Mouse (Mus musculus): ENCODE measurements around the gene Cbx1.

Gene Cbx1

GRCm38 (mm10) chr11:96815895-96816294, 27.0 kb downstream of the Cbx1 start:
- no peak for DNase-seq (ENCODE audit: low read depth, low spot score)

- DNase-seq (ENCODE audit: low read depth, low spot score), result no peak
Observed at GRCm38 (mm10) chr11:96816494-96816893, 27.6 kb downstream of the Cbx1 start.

GRCm38 (mm10) chr11:96816979-96817378, 28.1 kb downstream of the Cbx1 start:
- DNase-seq (ENCODE audit: low read depth, low spot score), result no peak

- no peak for DNase-seq (ENCODE audit: low read depth, low spot score)
Observed at GRCm38 (mm10) chr11:96818128-96818710, 29.3 kb downstream of the Cbx1 start.

GRCm38 (mm10) chr11:96821956-96822355, 33.0 kb downstream of the Cbx1 start:
- DNase-seq (ENCODE audit: low read depth, low spot score), result no peak

- DNase-seq (ENCODE audit: low read depth, low spot score), result no peak
Observed at GRCm38 (mm10) chr11:96822675-96823470, 33.9 kb downstream of the Cbx1 start.

- DNase-seq (ENCODE audit: low read depth, low spot score), result no peak
Observed at GRCm38 (mm10) chr11:96823471-96823837, 34.5 kb downstream of the Cbx1 start.

GRCm38 (mm10) chr11:96823880-96824782, 35.2 kb downstream of the Cbx1 start:
- peak; percentile 70 for DNase-seq (ENCODE audit: low read depth, low spot score)

GRCm38 (mm10) chr11:96824783-96825495, 36.0 kb downstream of the Cbx1 start:
- DNase-seq (ENCODE audit: low read depth, low spot score), result no peak

GRCm38 (mm10) chr11:96826481-96826880, 37.6 kb downstream of the Cbx1 start:
- DNase-seq (ENCODE audit: low read depth, low spot score), result no peak

DNA sequence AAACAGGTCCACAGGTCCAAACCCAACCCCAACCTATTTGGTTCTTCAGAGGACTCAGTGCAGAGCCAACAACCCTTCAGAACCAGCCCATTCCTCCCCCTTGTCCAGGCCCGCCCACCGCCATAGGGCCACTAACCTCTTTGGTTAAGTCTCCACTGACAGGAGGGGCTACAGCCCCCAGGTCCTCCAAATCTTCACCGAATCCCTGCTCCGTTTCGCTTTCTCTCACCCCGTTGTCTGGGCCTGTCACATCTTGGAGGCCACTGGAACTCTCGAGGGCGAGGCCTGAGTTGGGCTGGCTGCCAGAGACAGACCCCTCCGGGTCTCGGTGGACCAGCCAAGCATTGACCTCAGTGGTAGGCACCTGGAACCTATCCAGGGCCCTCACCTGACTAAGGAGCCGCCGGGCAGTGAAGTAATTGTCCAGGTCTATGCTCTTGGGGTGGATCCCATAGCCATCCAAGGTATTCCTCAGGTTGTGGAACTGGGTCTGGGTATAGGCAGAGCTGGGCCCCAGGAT, 38.2 kb downstream of the Cbx1 start:
- no peak for DNase-seq (ENCODE audit: low read depth, low spot score)

- no peak for DNase-seq (ENCODE audit: low read depth, low spot score)
Observed at GRCm38 (mm10) chr11:96827917-96828316, 39.0 kb downstream of the Cbx1 start.

- DNase-seq (ENCODE audit: low read depth, low spot score), result no peak
Observed at GRCm38 (mm10) chr11:96828881-96829280, 40.0 kb downstream of the Cbx1 start.

GRCm38 (mm10) chr11:96829403-96829812, 40.5 kb downstream of the Cbx1 start:
- DNase-seq (ENCODE audit: low read depth, low spot score), result peak; percentile 16

DNA sequence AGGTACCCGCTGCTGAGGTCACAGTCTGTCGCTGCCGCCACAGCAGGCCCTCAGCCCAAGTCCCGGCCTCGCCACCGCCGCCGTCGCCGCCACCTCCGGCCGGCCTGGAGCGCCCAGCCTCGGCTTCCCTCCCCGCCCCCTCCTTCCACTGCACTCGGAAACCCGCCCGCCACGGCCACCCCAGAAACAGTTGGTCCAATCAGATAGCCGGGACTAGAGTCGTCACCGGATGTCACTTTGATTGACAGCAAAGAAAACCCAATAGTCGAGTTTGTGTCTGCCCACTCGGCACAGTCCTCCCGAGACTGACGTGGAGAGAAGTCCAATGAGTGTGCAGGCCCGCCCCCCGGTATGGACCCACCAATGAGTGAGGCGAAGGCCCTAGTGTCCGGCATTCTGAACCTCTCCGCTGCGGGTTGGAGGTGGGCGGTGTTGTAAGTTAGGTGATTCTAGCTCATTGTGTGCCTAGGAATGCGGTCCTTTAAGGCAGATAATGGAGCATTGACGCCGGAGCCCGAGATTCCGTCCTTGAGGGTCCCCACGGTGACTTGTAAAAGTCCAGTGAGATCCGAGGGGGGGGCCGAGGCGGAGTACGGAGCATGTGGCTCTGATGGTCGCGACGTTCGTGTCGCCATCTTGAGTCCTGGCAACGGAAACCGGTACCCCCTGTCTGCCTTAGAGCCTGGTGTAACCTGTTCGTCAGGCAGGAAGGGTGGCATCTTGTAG, 41.0 kb downstream of the Cbx1 start, which contains the start of gene Nfe2l1:
Gene Nfe2l1, minus strand, starts transcription at position 156 of the 726 bp plus-strand sequence.
- peak; percentile 99 for DNase-seq (ENCODE audit: low read depth, low spot score)

GRCm38 (mm10) chr11:96830539-96831216, 41.8 kb downstream of the Cbx1 start:
- no peak for DNase-seq (ENCODE audit: low read depth, low spot score)

GRCm38 (mm10) chr11:96831516-96831915, 42.6 kb downstream of the Cbx1 start:
- DNase-seq (ENCODE audit: low read depth, low spot score), result no peak

DNA sequence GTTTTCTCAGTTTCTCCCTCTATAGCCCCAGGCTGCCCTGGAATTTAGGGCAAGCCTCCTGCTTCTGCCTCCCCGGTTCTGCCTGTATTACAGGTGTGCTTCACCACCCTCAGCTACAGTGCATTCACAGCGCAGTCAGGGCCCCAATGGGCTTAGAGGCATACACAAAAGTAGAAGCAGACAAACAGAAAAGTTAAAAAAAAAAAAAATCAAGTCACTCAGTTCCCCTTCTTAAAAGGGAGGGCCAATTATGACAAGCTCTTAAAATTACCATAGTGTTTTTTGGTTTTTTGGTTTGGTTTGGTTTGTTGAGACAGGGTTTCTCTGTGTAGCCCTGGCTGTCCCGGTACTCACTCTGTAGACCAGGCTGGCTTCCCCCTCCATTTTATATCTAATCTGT, 43.6 kb downstream of the Cbx1 start:
- no peak for DNase-seq (ENCODE audit: low read depth, low spot score)

GRCm38 (mm10) chr11:96832973-96833372, 44.0 kb downstream of the Cbx1 start:
- DNase-seq (ENCODE audit: low read depth, low spot score), result no peak

DNA sequence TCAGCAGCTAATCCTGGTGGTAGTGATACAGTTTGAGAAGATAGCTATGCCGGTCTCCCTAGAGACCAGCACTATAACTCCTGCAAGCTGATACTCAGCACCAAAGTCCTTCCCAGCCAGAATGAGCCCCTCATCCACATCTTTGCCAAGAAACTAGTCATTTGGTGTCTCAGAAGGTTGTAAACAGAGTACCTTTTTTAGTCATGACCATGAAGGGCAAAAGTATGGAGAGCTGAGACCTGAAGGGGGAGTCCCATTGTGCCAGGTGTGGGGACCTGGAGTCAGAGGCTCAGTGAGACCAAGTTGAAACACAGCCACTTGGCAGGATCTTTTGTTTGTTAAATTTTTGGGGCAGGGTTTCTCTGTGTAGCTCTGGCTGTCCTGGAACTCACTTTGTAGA, 45.2 kb downstream of the Cbx1 start:
- DNase-seq (ENCODE audit: low read depth, low spot score), result no peak
